Mouse (Mus musculus) layer of hippocampus, postnatal 36 days (tissue): ENCODE results near the gene Uqcc3. TPM values are rescaled to one million over a fixed set of nuclear protein-coding genes. Genes with fewer than 3 reads are reported as not detected.
A peak's percentile ranks its signal among the peaks of the same experiment; 100 is the strongest.
"Not testable (repeated sequence)": the region's sequence is repeated elsewhere in the genome, so short reads cannot be mapped to it uniquely, and the experiment has no call there.

Source experiments
- DNase-seq, 2 experiments: peaks; one replicate each; pipeline ENCODE4 v3.0.0; 2022
- total RNA-seq, 2 experiments: library from RNA; stranded (reverse); gene quantifications; 2 replicates each; pipeline ENCODE4 v1.2.3; 2021

The Uqcc3 gene
- total RNA-seq, 2 experiments from 2014 or later: 31.5 to 31.7 TPM

- peak; percentile 87 for DNase-seq
These were observed 12.4 kb upstream of the Uqcc3 start, which contains the start of gene Ints5 for GRCm38 (mm10) chr19:8892829-8893766. TSS of gene Ints5 (plus strand) at chr19:8893005.

- DNase-seq: peak; percentile 90 to 93
These were observed 8.0 kb upstream of the Uqcc3 start, which contains the start of the genes 1810009A15Rik and Gm49416 for GRCm38 (mm10) chr19:8888511-8889385. TSS of gene 1810009A15Rik (plus strand) at chr19:8888853. TSS of gene Gm49416 (plus strand) at chr19:8888926.

GRCm38 (mm10) chr19:8887585-8888463 is 7.1 kb upstream of the Uqcc3 start:
- DNase-seq: no peak

GRCm38 (mm10) chr19:8886916-8887584 is 6.3 kb upstream of the Uqcc3 start:
- no peak for DNase-seq

- DNase-seq: no peak
These were observed 2.9 kb upstream of the Uqcc3 start, which contains the start of the genes Lbhd1 and Gm49403 for GRCm38 (mm10) chr19:8883616-8884015. TSS of gene Lbhd1 (plus strand) at chr19:8883732. TSS of gene Gm49403 (plus strand) at chr19:8883930.

GRCm38 (mm10) chr19:8881034-8881392 is 290 bp upstream of the Uqcc3 start:
- DNase-seq: no peak

- DNase-seq: no peak
These were observed 5.7 kb downstream of the Uqcc3 start for GRCm38 (mm10) chr19:8875031-8875430.

GRCm38 (mm10) chr19:8872266-8872840 is 8.4 kb downstream of the Uqcc3 start:
- no peak for DNase-seq

GRCm38 (mm10) chr19:8871267-8872186 is 9.2 kb downstream of the Uqcc3 start, which contains the start of gene Ubxn1:
TSS of gene Ubxn1 (plus strand) at chr19:8871496.
- peak; percentile 99 to 100 for DNase-seq

- no peak for DNase-seq
These were observed 9.9 kb downstream of the Uqcc3 start for GRCm38 (mm10) chr19:8870838-8871237.

- DNase-seq: not testable (repeated sequence)
These were observed 10.3 kb downstream of the Uqcc3 start for GRCm38 (mm10) chr19:8870381-8870780.

GRCm38 (mm10) chr19:8864265-8864664 is 16.5 kb downstream of the Uqcc3 start:
- no peak for DNase-seq

- DNase-seq: no peak
These were observed 21.7 kb downstream of the Uqcc3 start for GRCm38 (mm10) chr19:8859018-8859417.

- no peak for DNase-seq
These were observed 23.0 kb downstream of the Uqcc3 start for GRCm38 (mm10) chr19:8857689-8858088.

GRCm38 (mm10) chr19:8853117-8853516 is 27.6 kb downstream of the Uqcc3 start:
- no peak for DNase-seq

GRCm38 (mm10) chr19:8852236-8852928 is 28.3 kb downstream of the Uqcc3 start:
- no peak for DNase-seq

GRCm38 (mm10) chr19:8851639-8852038 is 29.1 kb downstream of the Uqcc3 start:
- DNase-seq: no peak

- DNase-seq: no peak
These were observed 30.3 kb downstream of the Uqcc3 start, which contains the start of gene Lrrn4cl for GRCm38 (mm10) chr19:8850402-8850901. TSS of gene Lrrn4cl (plus strand) at chr19:8850768.

GRCm38 (mm10) chr19:8848356-8848755 is 32.4 kb downstream of the Uqcc3 start:
- DNase-seq: no peak
